Mouse (Mus musculus) kidney, embryonic 16.5 days (tissue): ENCODE data around the gene Aqp5. TPM values are rescaled to one million over a fixed set of nuclear protein-coding genes. Genes with fewer than 3 reads are reported as not detected.

ENCODE experiments used
- ATAC-seq: fragments of 200-750 bp; cut with Nextera tagmentation; 2 replicates; pipeline ENCODE4 v1.8.0; 2017; ENCODE audit warnings: moderate TSS enrichment; ENCODE audit not compliant: low FRiP score, low TSS enrichment
- H3K27ac ChIP-seq: fragments of 300-500 bp; sonication (generic); 2 replicates; pipeline ENCODE4 v1.5.1; 2014; ENCODE audit warnings: low read length
- H3K27me3 ChIP-seq: fragments of 300-500 bp; sonication (generic); 2 replicates; pipeline ENCODE4 v1.6.1; 2014; ENCODE audit warnings: low read length, control low read depth, mixed read lengths; ENCODE audit not compliant: insufficient read depth
- H3K36me3 ChIP-seq: fragments of 300-500 bp; sonication (generic); 2 replicates; pipeline ENCODE4 v1.6.1; 2014; ENCODE audit warnings: low read length, control low read depth, mixed read lengths; ENCODE audit not compliant: insufficient read depth
- H3K4me1 ChIP-seq: fragments of 300-500 bp; sonication (generic); 2 replicates; pipeline ENCODE4 v1.6.1; 2014; ENCODE audit warnings: low read length, control low read depth, mixed read lengths; ENCODE audit not compliant: insufficient read depth
- H3K4me2 ChIP-seq: fragments of 300-500 bp; sonication (generic); replicated peaks from 2 replicates; pipeline ENCODE4 v1.6.1; 2014; ENCODE audit warnings: low read depth, low read length
- H3K4me3 ChIP-seq: fragments of 300-500 bp; sonication (generic); 2 replicates; pipeline ENCODE4 v1.5.1; 2014; ENCODE audit warnings: mild to moderate bottlenecking, low read length
- H3K9ac ChIP-seq: fragments of 300-500 bp; sonication (generic); replicated peaks from 2 replicates; pipeline ENCODE4 v1.6.1; 2014; ENCODE audit warnings: low read length
- H3K9me3 ChIP-seq: fragments of 300-500 bp; sonication (generic); 2 replicates; pipeline ENCODE4 v1.6.1; 2016; ENCODE audit warnings: low read length, control low read depth
- WGBS: fragments of 180-500 bp; shearing (Covaris S2); extraction: QIAGEN DNeasy Blood & Tissue Kit; methylation state at CpG from one replicate; pipeline ENCODE4 v1.1.7; 2014; 5-methylcytosine and 5-hydroxymethylcytosine counted together
- polyA plus RNA-seq: library from polyadenylated mRNA; unstranded; fragments of >200 nt; fragmentation: Nextera tagmentation; extraction: Ambion mirVana; gene quantifications from 2 replicates; pipeline ENCODE4 v1.2.1, GENCODE M21; 2015

Gene Aqp5
- polyA plus RNA-seq, 1 experiment from 2014 or later: 5.0 TPM

DNA sequence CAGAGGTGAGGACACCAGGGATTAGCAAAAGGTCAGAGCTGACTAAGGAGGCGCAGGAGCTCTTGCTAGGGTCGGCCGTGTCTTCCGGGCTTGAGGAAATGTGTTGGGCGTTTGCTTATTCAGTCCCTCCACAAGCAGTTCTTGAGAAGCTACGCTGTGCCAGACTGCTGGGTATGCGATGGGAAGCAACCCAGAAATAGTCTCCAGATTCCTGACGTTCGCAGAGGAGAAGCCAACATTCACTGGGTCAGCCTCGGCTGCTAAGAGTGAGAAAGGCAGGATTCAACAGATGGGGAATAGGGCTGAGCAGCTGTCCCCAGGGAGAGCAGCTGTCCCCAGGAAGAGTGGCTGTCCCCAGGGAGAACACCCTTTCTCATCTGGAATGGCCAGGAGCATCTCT is 21.5 kb upstream of the Aqp5 start:
- H3K36me3 ChIP-seq: no peaks in the 10 kb centered on the region
- H3K27ac ChIP-seq: no peak overlapping the region
- H3K4me3 ChIP-seq: no peak overlapping the region
- no peak overlapping the region for H3K4me2 ChIP-seq
- no peak for ATAC-seq
- no peaks in the 10 kb centered on the region for H3K27me3 ChIP-seq
- H3K9me3 ChIP-seq: no peaks in the 10 kb centered on the region
- 0 out of 2 replicates have a peak, but pooled peaks cover 3% of the 10 kb centered on the region for H3K4me1 ChIP-seq
- H3K9ac ChIP-seq: no peak overlapping the region
- 78% methylated on average over 10 of the region's 10 CpGs for WGBS

DNA sequence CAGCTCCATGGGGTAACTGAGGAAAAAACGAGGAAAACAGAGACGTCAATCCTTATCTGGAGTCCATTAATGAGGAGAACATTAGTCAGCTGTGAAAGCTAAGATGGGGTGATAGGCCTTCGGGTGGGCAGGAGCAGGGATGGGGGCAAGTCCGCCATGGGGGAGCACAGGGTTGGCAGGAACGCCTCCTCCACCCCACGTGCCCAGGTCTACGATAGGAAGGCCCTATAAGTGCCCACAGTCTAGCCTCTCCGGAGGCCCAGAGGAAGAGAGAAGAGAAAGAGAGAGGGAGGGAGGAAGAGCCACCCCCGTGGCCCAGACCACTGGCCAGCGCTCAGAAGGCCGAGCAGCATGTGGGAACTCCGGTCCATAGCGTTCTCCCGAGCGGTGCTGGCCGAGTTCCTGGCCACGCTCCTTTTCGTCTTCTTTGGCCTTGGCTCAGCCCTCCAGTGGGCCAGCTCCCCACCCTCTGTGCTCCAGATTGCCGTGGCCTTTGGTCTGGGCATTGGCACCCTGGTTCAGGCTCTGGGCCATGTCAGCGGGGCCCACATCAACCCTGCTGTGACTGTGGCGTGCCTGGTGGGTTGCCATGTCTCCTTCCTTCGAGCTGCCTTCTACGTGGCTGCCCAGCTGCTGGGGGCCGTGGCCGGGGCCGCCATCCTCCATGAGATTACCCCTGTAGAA is 11.6 kb upstream of the Aqp5 start, which contains the start of gene Aqp2:
Aqp2 (plus strand) TSS at position 254 of the 684 bp plus-strand sequence.
- H3K27ac ChIP-seq: peak within 1 kb of the TSS; percentile 27; the same call in 1 of the 2 replicates
- peaks cover 41% of the 10 kb centered on the region for H3K27me3 ChIP-seq
- no peaks in the 10 kb centered on the region for H3K36me3 ChIP-seq
- peak within 1 kb of the TSS; percentile 11 for H3K4me3 ChIP-seq
- H3K4me1 ChIP-seq: peaks cover 7% of the 10 kb centered on the region
- no peaks in the 10 kb centered on the region for H3K9me3 ChIP-seq
- 80% methylated on average over 26 of the region's 26 CpGs for WGBS
- peak within 1 kb of the TSS; percentile 16; the same call in 1 of the 2 replicates for H3K4me2 ChIP-seq
- ATAC-seq: no peak
- H3K9ac ChIP-seq: peak within 1 kb of the TSS; percentile 22; the same call in 1 of the 2 replicates

DNA sequence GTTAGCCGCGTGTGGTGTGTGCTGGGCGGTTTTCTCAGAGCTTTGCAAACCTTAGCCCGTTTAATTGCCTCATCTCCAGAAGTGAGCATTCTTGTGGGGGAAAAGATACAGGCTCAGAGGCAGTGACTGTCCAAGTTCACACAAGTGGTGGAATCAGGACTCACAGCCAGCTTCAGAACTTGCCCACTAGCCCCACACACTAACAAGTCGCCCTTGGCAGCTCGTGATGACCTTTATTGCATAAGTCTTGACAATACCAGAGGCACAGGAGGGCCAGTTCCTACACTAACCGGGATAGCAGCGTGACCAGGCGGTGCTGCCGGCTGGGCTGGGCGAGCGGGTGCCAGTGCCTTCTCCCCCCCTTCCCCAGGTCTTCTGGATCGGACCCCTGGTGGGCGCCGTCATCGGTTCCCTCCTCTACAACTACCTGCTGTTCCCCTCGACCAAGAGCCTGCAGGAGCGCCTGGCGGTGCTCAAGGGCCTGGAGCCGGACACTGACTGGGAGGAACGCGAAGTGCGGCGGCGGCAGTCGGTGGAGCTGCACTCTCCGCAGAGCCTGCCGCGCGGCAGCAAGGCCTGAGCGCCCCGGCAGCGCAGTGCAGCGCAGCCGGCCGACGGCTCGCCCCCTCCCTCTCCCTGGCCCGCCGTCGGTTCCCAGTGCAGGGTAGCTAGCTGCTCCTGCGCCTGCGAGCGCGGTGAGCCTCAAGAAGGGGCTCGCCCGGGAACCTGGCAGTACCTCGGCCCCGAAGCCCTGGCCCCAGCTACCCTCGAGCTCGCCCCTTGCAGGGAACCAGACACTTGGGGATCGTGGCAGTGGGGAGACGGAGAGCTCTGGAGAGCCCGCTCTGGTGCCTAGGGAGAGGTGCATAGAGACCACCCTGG is 6.9 kb upstream of the Aqp5 start:
- no peaks in the 10 kb centered on the region for H3K9me3 ChIP-seq
- peak; percentile 32 for ATAC-seq
- peak overlapping the region; percentile 38 for H3K4me3 ChIP-seq
- H3K4me1 ChIP-seq: peaks cover 18% of the 10 kb centered on the region
- no peak overlapping the region for H3K27ac ChIP-seq
- 3% methylated on average over 53 of the region's 54 CpGs for WGBS
- H3K9ac ChIP-seq: peak overlapping the region; percentile 61
- H3K4me2 ChIP-seq: peak overlapping the region; percentile 58
- H3K36me3 ChIP-seq: no peaks in the 10 kb centered on the region
- H3K27me3 ChIP-seq: peaks cover 89% of the 10 kb centered on the region

DNA sequence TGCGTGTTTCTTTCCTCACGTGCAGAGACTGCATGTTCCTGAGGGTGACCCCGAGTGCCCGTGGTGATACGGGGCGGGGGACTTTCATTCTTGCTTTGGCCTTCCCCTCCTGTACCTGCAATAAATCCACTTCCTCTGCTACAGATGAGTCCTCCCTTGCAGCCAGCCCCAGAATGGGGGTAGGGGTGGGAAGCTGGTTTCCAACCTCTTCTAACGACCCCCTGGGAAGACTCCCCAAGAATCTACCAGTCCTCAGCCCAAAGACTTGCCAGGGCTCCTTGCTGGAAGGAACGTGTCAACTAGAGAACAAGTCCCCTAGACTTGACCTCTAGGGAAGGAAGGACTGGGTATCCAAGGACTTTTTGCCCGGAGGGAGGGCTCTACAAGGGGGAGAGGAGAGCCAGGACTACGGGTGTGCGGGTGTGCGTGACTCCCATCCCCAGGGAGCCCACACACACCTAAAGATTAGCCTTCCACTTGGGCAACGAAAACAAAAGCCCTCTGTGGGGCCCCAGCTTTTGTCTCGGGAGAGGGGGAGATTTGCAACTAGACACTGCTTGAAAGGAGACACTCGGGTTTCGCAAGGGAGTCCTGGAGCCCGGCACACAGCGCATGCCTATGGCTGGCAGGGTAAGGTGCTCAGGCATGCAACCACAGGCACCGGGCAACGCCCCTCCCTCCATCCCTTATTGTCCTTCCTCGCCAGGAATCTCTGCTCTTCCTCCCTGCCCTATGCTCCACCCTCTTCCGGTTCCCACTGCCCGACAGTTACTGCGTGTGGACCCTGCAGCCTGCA is 6.0 kb upstream of the Aqp5 start:
- peaks cover 25% of the 10 kb centered on the region for H3K4me1 ChIP-seq
- ATAC-seq: peak; percentile 81
- no peak overlapping the region for H3K27ac ChIP-seq
- no peaks in the 10 kb centered on the region for H3K36me3 ChIP-seq
- H3K9ac ChIP-seq: peak overlapping the region; percentile 61
- H3K9me3 ChIP-seq: no peaks in the 10 kb centered on the region
- H3K4me3 ChIP-seq: peak overlapping the region; percentile 38
- WGBS: 3% methylated on average over 24 of the region's 24 CpGs
- peaks cover 96% of the 10 kb centered on the region for H3K27me3 ChIP-seq
- H3K4me2 ChIP-seq: peak overlapping the region; percentile 58

GRCm38 (mm10) chr15:99585741-99586140 is 4.8 kb upstream of the Aqp5 start:
- Histone ChIP-seq H3K9me3 (0 out of 2 replicates have a peak, but pooled peaks cover 3% of the 10 kb centered on the region), H3K36me3 (no peaks in the 10 kb centered on the region), H3K9ac (no peak overlapping the region), H3K4me3 (no peak overlapping the region), H3K27me3 (peaks cover 97% of the 10 kb centered on the region), H3K4me1 (peaks cover 30% of the 10 kb centered on the region), H3K27ac (no peak overlapping the region), H3K4me2 (no peak overlapping the region)
- WGBS: 63% methylated on average over 6 of the region's 6 CpGs
- no peak for ATAC-seq

- Histone ChIP-seq H3K27me3 (peaks cover 97% of the 10 kb centered on the region), H3K9me3 (0 out of 2 replicates have a peak, but pooled peaks cover 3% of the 10 kb centered on the region), H3K4me1 (peaks cover 35% of the 10 kb centered on the region), H3K27ac (no peak overlapping the region), H3K4me2 (no peak overlapping the region), H3K36me3 (no peaks in the 10 kb centered on the region), H3K9ac (no peak overlapping the region), H3K4me3 (no peak overlapping the region)
- 88% methylated on average over 3 of the region's 3 CpGs for WGBS
- no peak for ATAC-seq
Observed at GRCm38 (mm10) chr15:99586525-99586924, 4.1 kb upstream of the Aqp5 start.

DNA sequence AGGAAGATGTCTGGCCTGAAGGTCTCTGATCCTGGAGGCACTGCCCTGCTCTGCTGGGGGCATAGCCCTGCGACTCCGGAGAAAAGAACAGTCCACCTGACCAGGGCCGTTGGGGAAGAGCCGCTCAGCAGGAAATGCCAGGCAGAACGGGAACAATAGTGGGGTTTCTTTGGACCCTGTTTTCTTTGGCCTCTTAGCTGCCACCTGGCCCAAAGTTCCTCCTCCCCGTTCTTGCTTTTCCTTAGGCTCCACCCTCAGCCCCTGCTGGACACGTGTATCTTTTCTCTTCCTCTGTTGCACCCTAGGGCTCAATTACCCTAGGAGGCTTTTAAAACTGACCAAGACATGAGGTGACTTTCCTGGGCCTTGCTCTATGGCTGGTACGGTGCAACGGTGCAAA is 1.3 kb upstream of the Aqp5 start:
- H3K27me3 ChIP-seq: peaks cover 99% of the 10 kb centered on the region
- no peaks in the 10 kb centered on the region for H3K36me3 ChIP-seq
- H3K27ac ChIP-seq: no peak overlapping the region
- peaks cover 25% of the 10 kb centered on the region for H3K4me1 ChIP-seq
- H3K4me3 ChIP-seq: no peak overlapping the region
- H3K9ac ChIP-seq: no peak overlapping the region
- H3K4me2 ChIP-seq: no peak overlapping the region
- no peak for ATAC-seq
- H3K9me3 ChIP-seq: 0 out of 2 replicates have a peak, but pooled peaks cover 3% of the 10 kb centered on the region
- WGBS: 5% methylated on average over 9 of the region's 9 CpGs

DNA sequence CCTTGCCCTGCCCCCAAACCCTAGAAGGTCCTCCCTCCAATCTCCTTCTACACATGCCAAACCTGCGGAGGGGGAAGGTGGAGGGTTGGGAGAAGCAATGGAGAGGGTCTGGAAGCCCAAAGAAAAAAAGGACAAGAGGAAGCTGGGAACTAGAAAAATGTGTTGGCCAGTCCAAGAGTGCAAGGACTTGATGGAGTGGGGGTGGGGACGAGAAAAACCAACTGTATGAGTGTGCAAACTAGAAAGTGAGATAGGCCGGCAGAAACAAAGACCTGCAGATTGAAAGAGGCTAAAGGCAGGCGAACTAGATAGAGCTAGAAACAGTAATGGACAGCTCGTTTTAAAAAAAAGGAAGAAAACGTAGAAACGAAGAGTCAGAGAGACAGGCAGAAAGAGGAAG is 878 bp upstream of the Aqp5 start:
- H3K27me3 ChIP-seq: peaks cover 99% of the 10 kb centered on the region
- ATAC-seq: no peak
- 0 out of 2 replicates have a peak, but pooled peaks cover 3% of the 10 kb centered on the region for H3K9me3 ChIP-seq
- 21% methylated on average over 7 of the region's 7 CpGs for WGBS
- H3K9ac ChIP-seq: no peak overlapping the region
- H3K36me3 ChIP-seq: no peaks in the 10 kb centered on the region
- no peak overlapping the region for H3K27ac ChIP-seq
- H3K4me3 ChIP-seq: no peak overlapping the region
- H3K4me1 ChIP-seq: peaks cover 20% of the 10 kb centered on the region
- no peak overlapping the region for H3K4me2 ChIP-seq

DNA sequence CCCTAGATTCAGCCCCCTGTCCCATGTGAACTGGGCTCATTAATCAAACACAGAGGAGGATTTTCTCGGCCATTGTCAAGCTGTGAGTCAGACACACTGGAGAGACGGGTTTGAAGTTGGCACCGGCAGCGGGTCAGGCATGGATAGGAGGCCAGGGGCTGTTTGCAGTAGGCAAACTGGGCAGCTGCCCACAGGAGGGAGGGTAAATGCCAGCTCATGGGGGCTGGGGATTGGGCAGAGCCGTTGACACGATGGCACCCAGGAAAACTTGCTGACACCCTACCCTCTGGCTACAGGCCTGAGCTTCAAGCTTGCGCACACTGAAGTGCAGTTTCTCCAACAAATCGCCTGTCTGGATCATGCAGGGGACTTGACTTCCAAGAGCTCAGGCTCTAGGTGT is 1.6 kb downstream of the Aqp5 start:
- Histone ChIP-seq H3K4me3 (no peak overlapping the region), H3K9ac (no peak overlapping the region), H3K36me3 (no peaks in the 10 kb centered on the region), H3K27me3 (peaks cover 86% of the 10 kb centered on the region), H3K27ac (no peak overlapping the region), H3K9me3 (0 out of 2 replicates have a peak, but pooled peaks cover 3% of the 10 kb centered on the region), H3K4me2 (no peak overlapping the region), H3K4me1 (peaks cover 19% of the 10 kb centered on the region)
- WGBS: 72% methylated on average over 8 of the region's 8 CpGs
- ATAC-seq: no peak
